Mouse (Mus musculus) limb, embryonic 15.5 days (tissue): Measurements from ENCODE around the gene Kif18b. TPM values are rescaled to one million over a fixed set of nuclear protein-coding genes. Genes with fewer than 3 reads are reported as not detected.

Experiments used
- ATAC-seq: fragments of 200-750 bp; cut with Nextera tagmentation; 2 replicates; pipeline ENCODE4 v1.8.0; 2017; ENCODE audit warnings: low read depth, moderate TSS enrichment; ENCODE audit not compliant: insufficient number of reproducible peaks, low FRiP score, low TSS enrichment
- H3K27ac ChIP-seq: fragments of 300-500 bp; sonication (generic); 2 replicates; pipeline ENCODE4 v1.5.1; 2015; ENCODE audit warnings: moderate library complexity, mild to moderate bottlenecking, inconsistent platforms
- H3K27me3 ChIP-seq: fragments of 300-500 bp; sonication (generic); 2 replicates; pipeline ENCODE4 v1.6.1; 2015; ENCODE audit warnings: inconsistent platforms
- H3K36me3 ChIP-seq: fragments of 300-500 bp; sonication (generic); 2 replicates; pipeline ENCODE4 v1.6.1; 2015; ENCODE audit warnings: inconsistent platforms
- H3K4me1 ChIP-seq: fragments of 300-500 bp; sonication (generic); 2 replicates; pipeline ENCODE4 v1.6.1; 2015; ENCODE audit warnings: inconsistent platforms
- H3K4me2 ChIP-seq: fragments of 300-500 bp; sonication (generic); 2 replicates; pipeline ENCODE4 v1.6.1; 2015; ENCODE audit warnings: mild to moderate bottlenecking, inconsistent platforms
- H3K4me3 ChIP-seq: fragments of 300-500 bp; sonication (generic); 2 replicates; pipeline ENCODE4 v1.5.1; 2015; ENCODE audit warnings: mild to moderate bottlenecking, inconsistent platforms
- H3K9ac ChIP-seq: fragments of 300-500 bp; sonication (generic); 2 replicates; pipeline ENCODE4 v1.6.1; 2015; ENCODE audit warnings: inconsistent platforms
- H3K9me3 ChIP-seq: fragments of 300-500 bp; sonication (generic); 2 replicates; pipeline ENCODE4 v1.6.1; 2016; ENCODE audit warnings: inconsistent platforms
- WGBS: fragments of 180-500 bp; shearing (Covaris S2); methylation state at CpG from one replicate; pipeline ENCODE4 v1.1.7; 2015; 5-methylcytosine and 5-hydroxymethylcytosine counted together
- polyA plus RNA-seq: library from polyadenylated mRNA; unstranded; fragments of >200 nt; fragmentation: Nextera tagmentation; extraction: Ambion mirVana; gene quantifications from 2 replicates; pipeline ENCODE4 v1.2.1, GENCODE M21; 2015

The Kif18b gene
- polyA plus RNA-seq, 1 experiment from 2014 or later, result 8.0 TPM

DNA sequence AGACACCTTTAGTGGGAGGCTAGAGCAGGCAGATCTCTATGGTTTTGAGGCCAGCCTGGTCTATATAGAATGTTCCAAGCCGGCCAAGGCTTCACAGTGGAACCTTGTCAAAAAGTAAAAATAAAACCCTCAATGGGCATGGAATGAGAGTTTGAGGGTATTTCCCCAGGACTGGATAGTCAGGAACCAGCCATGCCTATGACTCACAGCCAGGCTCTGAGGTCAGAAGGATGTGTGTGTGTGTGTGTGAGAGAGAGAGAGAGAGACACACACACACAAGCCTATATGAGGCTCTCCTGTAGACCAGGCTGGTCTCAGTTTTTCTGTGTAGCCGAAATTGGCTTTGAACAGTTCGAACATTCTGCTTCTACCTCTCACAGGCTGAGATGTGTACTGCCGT, 30.2 kb downstream of the Kif18b start:
- H3K27ac ChIP-seq, result no peak overlapping the region
- H3K4me1 ChIP-seq, result peaks cover 7% of the 10 kb centered on the region; the same call in 1 of the 2 replicates
- WGBS, result 86% methylated on average over 4 of the region's 4 CpGs
- peaks cover 41% of the 10 kb centered on the region for H3K27me3 ChIP-seq
- no peaks in the 10 kb centered on the region for H3K36me3 ChIP-seq
- no peak overlapping the region for H3K4me2 ChIP-seq
- H3K9me3 ChIP-seq, result no peaks in the 10 kb centered on the region
- no peak overlapping the region for H3K4me3 ChIP-seq
- no peak overlapping the region for H3K9ac ChIP-seq
- ATAC-seq, result no peak

DNA sequence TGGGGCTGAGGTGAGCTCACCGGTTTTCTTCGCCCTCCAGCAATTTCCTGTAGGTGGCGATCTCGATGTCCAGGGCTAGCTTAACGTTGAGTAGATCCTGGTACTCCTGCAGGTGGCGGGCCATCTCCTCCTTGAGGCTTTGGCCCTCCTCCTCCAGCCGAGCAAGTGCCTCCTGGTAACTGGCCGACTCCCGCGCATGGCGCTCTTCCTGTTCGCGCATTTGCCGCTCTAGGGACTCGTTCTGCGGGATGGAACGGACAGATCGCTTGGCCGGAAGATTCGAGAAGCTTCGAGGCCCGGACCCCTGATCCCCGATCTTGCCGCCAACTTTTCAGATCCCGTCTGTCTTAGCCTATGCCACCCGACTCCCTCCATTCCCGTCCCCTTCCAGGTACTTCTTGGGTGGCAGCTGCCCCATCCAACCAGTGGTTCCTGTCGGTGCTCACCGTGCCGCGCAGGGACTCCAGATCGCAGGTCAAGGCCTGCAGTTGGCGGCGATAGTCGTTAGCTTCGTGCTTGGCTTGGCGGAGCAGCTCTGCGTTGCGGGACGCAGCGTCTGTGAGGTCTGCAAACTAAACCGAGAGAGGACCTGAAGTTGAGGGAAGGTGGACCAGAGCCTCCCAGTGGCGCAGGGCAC, 31.8 kb downstream of the Kif18b start:
- H3K27me3 ChIP-seq, result peaks cover 53% of the 10 kb centered on the region
- WGBS, result 2% methylated on average over 43 of the region's 43 CpGs

DNA sequence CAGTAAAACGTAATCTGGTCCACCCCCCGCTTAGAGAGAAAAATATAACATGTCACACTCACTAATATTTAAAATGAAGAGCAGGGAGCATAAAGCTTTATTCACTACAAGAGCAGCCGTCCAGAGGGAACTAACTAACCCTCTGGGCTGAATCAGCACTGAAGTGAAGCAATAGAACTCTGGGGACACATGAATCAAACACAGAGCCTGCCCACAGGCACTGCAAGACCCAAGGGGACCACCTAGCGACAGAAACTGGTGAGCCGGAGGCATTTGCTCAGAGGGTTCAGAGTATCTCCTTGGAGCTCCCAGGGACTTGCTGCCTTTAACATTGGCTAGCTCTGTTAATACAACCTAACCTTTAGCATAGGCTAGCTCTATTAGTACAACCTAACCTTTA, 34.8 kb downstream of the Kif18b start:
- Histone ChIP-seq H3K4me1 (peaks cover 7% of the 10 kb centered on the region; the same call in 1 of the 2 replicates), H3K27me3 (peaks cover 41% of the 10 kb centered on the region), H3K27ac (no peak overlapping the region), H3K9ac (no peak overlapping the region), H3K4me2 (no peak overlapping the region), H3K36me3 (no peaks in the 10 kb centered on the region), H3K9me3 (no peaks in the 10 kb centered on the region), H3K4me3 (no peak overlapping the region)
- 55% methylated on average over 5 of the region's 5 CpGs for WGBS
- no peak for ATAC-seq

More for the DNA sequence above, 31.8 kb downstream of the Kif18b start:
- H3K36me3 ChIP-seq, result no peaks in the 10 kb centered on the region
- peak overlapping the region; percentile 75 for H3K4me2 ChIP-seq
- ATAC-seq, result no peak
- H3K4me3 ChIP-seq, result peak overlapping the region; percentile 46
- no peak overlapping the region for H3K27ac ChIP-seq
- H3K9ac ChIP-seq, result peak overlapping the region; percentile 51
- no peaks in the 10 kb centered on the region for H3K9me3 ChIP-seq
- peaks cover 7% of the 10 kb centered on the region; the same call in 1 of the 2 replicates for H3K4me1 ChIP-seq

DNA sequence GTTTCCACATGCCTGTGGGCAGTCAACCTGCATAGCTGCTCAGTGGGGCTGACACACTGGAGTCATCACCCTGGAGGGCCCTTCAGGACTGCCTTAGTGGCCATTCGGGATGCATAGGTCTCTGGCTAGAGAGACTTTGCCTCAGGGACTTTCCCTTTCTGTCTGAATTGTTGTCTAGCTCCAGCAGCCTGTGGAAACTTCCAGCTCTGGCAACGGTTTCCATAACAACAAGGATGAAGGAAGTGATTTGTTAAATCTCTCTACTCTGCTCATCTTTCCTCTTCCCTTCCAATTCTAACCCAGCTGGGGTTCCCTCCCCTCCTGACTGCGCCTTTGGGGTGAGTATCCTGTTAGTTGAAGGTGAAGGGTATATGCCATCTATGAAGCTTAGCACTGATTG, 36.8 kb downstream of the Kif18b start:
- H3K27ac ChIP-seq, result no peak overlapping the region
- WGBS, result 61% methylated on average over 3 of the region's 3 CpGs
- H3K9me3 ChIP-seq, result no peaks in the 10 kb centered on the region
- no peak for ATAC-seq
- no peak overlapping the region for H3K4me2 ChIP-seq
- H3K4me1 ChIP-seq, result peaks cover 2% of the 10 kb centered on the region; the same call in 1 of the 2 replicates
- H3K9ac ChIP-seq, result no peak overlapping the region
- H3K36me3 ChIP-seq, result no peaks in the 10 kb centered on the region
- peaks cover 29% of the 10 kb centered on the region for H3K27me3 ChIP-seq
- no peak overlapping the region for H3K4me3 ChIP-seq

DNA sequence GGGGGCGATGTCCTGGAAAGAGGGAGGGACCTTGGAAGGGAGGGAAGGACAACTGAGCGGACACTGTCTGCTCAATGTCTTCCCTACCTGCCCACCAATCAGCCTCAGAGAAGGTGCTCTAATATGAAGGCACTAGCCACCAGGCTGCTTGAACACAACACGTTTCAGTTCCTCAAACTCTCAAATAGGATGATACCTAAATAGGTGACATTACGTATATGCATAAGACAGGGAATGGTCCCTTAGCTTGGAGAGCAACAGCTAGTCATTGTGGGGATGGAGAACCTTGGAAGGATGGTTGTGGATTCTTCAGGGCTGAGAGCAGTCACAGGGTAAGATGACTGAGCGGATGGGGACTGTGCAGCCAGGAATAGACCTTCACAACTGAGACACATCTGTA, 37.5 kb downstream of the Kif18b start:
- H3K9ac ChIP-seq, result no peak overlapping the region
- peaks cover 25% of the 10 kb centered on the region for H3K27me3 ChIP-seq
- no peak overlapping the region for H3K27ac ChIP-seq
- no peaks in the 10 kb centered on the region for H3K36me3 ChIP-seq
- H3K4me3 ChIP-seq, result no peak overlapping the region
- no peaks in the 10 kb centered on the region for H3K9me3 ChIP-seq
- H3K4me1 ChIP-seq, result no peaks in the 10 kb centered on the region
- no peak for ATAC-seq
- no peak overlapping the region for H3K4me2 ChIP-seq
- WGBS, result 78% methylated on average over 5 of the region's 5 CpGs

DNA sequence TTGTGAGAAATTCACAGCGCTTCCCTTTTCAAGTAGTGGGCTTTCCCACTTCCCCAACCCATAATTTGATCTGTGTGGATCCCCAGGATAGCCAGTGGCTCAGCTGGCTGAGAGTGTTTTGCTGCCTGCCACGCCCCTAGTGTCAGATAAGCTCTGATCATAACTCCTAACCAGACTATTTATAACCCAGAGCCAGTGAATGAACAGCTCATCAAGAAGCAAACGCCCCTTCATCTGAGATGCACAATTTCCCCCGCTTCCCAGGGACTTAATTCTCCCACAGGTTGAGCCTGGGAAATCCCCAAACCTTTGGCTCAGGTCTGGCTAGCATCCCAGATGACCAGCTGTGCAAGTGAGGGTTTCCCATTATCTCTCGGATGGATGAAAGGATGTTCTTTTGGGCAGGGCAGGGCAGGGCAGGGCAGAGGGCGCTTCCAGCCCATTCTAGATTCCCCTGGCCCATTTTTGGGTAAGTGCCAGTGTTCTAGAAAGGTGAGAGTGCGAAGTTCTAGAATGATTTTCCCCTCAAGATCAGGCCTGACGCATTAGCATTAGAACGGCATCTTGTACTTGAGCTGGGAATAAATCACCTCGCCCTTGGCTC, 40.2 kb downstream of the Kif18b start, which contains the start of gene Fam187a:
Gene Fam187a, plus strand, starts transcription at position 554 of the 604 bp plus-strand sequence.
- 57% methylated on average over 10 of the region's 10 CpGs for WGBS
- peaks cover 25% of the 10 kb centered on the region for H3K27me3 ChIP-seq
- no peak within 1 kb of the TSS for H3K4me2 ChIP-seq
- H3K27ac ChIP-seq, result no peak within 1 kb of the TSS
- H3K9ac ChIP-seq, result no peak within 1 kb of the TSS
- peaks cover 9% of the 10 kb centered on the region for H3K4me1 ChIP-seq
- no peak for ATAC-seq
- no peaks in the 10 kb centered on the region for H3K9me3 ChIP-seq
- H3K4me3 ChIP-seq, result no peak within 1 kb of the TSS
- H3K36me3 ChIP-seq, result no peaks in the 10 kb centered on the region

DNA sequence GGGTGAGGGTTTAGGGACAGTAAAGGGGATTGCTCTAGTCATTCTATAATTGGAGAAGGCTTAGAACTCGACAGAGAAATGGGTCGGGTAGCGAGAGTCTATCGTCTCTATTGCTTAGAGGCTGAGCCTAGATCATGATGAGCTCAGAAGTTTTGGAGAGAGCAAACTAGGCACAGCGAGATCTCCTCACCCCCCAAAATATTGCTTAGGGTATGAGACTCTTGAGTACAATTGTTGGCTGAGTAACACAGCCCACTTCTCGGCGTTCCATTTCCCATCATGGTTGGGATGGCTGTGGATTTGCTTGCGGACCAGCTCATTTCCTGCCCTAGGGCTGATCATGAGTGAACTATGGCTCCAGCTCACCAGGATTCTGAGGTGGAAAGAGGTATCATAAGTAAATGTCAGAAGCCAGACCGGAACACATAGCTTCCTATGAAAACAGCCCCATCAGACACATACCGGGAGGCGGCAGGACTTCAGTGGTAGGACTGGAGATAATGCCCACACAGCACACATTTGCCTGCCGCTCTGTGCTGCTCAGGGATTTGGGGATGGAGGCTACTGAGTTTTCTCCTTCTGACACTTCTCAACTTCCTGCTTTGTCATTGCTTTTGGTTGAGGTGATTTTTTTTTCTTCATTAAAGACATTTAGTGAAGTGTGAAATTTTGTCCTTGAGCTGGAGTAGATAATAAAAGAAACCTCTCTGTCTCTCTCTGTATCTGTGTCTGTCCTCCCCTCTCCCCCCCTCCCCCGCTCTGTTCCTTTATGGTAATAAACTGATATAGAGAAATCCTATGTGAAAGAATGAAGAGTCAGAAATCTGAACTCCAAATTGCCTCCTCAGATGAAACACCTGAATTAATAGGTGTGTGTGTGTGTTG, 43.4 kb downstream of the Kif18b start:
- 15% methylated on average over 13 of the region's 13 CpGs for WGBS
- Histone ChIP-seq H3K27me3 (0 out of 2 replicates have a peak, but pooled peaks cover 10% of the 10 kb centered on the region), H3K4me2 (peak overlapping the region; percentile 70), H3K9me3 (no peaks in the 10 kb centered on the region), H3K27ac (peak overlapping the region; percentile 91; the same call in 1 of the 2 replicates), H3K4me1 (peaks cover 17% of the 10 kb centered on the region), H3K9ac (peak overlapping the region; percentile 76), H3K4me3 (peak overlapping the region; percentile 76), H3K36me3 (peaks cover 15% of the 10 kb centered on the region)
- peak; percentile 46; the same call in 1 of the 2 replicates for ATAC-seq

DNA sequence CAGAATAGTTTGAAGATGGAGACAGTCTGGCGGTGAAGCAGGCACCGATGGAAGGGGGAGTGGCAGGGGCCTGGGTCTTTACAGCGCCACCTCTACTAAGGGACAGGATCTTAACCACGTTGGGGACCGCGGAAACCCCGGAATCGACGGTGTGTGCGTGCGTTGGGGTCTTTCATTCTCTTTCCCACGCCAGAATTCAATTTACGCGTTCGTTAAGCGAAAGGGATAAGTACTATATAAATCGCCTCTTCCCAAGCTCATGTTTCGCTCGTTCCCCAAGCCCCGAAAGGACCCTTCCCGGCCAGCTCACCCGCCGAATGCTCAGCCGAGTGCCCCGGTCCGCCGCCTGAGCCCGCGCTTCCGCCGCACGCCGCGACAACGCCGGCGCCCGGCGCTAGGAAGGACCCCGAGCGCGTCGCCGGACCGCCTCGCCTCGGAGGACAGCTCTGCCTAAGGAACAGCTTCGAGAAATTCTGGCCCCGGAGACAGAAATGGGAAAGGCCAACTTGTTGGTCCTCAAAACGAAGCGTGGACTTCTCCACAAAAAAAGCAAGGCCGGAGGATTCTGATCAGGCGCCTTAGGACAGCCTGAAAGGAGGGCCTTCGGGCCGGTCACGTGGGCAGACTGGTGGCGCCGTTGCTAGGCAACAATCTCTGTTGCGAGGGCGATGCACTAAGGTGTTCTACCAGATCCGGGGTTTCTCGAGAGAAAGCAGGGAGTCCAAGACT, 44.2 kb downstream of the Kif18b start, which contains the start of the genes Eftud2 and Ccdc103:
Gene Eftud2, minus strand, starts transcription at position 401 of the 729 bp plus-strand sequence.
Gene Ccdc103, plus strand, starts transcription at position 620 of the 729 bp plus-strand sequence.
- under 1% methylated on average over 62 of the region's 62 CpGs for WGBS
- peak within 1 kb of the TSS; percentile 70 for H3K4me2 ChIP-seq
- H3K9ac ChIP-seq, result peak within 1 kb of the TSS; percentile 76
- ATAC-seq, result peak; percentile 81
- H3K36me3 ChIP-seq, result peaks cover 21% of the 10 kb centered on the region
- H3K9me3 ChIP-seq, result no peaks in the 10 kb centered on the region
- peak within 1 kb of the TSS; percentile 76 for H3K4me3 ChIP-seq
- H3K27ac ChIP-seq, result peak within 1 kb of the TSS; percentile 91
- peaks cover 17% of the 10 kb centered on the region for H3K4me1 ChIP-seq
- 0 out of 2 replicates have a peak, but pooled peaks cover 10% of the 10 kb centered on the region for H3K27me3 ChIP-seq

DNA sequence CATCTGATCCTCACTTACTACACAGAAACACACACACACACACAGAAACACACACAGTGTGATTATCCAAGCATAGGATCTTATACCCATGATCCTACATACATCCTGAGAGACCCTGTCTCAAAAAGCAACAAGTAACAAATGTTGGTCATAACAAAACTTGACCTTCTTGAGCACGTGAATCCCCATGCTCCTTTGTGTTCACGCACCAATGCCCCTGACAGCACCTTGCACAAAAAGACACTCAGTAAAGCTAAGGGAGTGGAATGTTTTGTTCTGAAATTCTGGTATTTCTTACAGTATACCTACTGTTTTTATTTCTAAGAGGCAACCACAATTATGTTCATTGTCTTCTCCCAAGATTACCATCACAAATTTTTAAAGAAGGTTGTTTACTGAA, 45.4 kb downstream of the Kif18b start:
- no peak for ATAC-seq
- Histone ChIP-seq H3K9me3 (no peaks in the 10 kb centered on the region), H3K9ac (no peak overlapping the region), H3K4me1 (peaks cover 17% of the 10 kb centered on the region), H3K4me2 (no peak overlapping the region), H3K36me3 (peaks cover 29% of the 10 kb centered on the region), H3K27ac (no peak overlapping the region), H3K27me3 (0 out of 2 replicates have a peak, but pooled peaks cover 10% of the 10 kb centered on the region), H3K4me3 (peak overlapping the region; percentile 76; the same call in 1 of the 2 replicates)
- 89% methylated on average over 2 of the region's 2 CpGs for whole genome bisulfite sequencing

DNA sequence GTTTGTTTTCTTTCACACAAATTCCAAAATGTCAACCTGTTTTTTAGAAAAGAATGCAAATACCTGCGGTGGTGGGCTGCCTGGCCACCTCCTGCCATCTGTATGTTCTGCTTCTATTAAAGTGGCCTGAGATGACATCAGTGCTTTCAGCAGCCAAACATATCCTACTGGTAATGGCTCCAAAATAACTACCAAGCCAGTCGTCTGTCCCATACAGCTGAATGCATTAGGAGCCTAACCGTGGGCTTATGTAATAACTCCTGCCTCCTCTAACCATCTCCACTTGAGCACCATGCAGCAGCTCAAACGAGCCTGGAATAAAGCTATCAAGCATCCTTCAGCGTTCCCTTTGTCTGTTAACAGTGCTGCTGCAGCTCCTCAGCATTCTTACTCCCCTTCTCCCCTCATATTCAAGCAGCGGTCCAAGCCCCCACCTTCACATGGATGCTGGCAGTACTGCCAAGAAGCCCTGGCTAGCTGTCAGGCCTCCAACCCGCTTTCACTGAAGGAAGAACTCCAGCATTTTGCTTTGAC, 50.1 kb downstream of the Kif18b start:
- Histone ChIP-seq H3K9me3 (no peaks in the 10 kb centered on the region), H3K4me1 (peaks cover 9% of the 10 kb centered on the region), H3K27me3 (no peaks in the 10 kb centered on the region), H3K9ac (no peak overlapping the region), H3K36me3 (peaks cover 56% of the 10 kb centered on the region), H3K4me2 (no peak overlapping the region), H3K4me3 (no peak overlapping the region), H3K27ac (no peak overlapping the region)
- no peak for ATAC-seq
- 88% methylated on average over 7 of the region's 7 CpGs for WGBS

DNA sequence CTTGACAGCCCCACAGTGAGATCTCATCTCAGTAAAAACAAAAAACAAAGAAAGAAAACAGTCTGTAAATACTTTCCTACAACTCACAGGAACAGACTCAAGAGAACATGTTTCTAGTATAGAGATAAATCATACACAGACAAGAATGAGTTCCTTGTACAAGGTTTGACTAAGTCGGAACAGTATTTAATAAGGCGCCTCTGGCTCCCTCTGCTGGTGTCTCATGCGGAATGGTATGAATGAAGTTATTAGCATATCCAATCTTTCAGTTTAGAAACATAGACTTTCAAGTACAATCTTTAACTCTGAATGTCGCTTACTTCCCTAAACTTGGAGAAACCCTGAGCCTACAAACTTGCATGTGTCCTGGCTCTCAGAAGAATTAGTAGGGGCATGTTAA, 60.7 kb downstream of the Kif18b start:
- no peak overlapping the region for H3K4me2 ChIP-seq

More for the DNA sequence above, 60.7 kb downstream of the Kif18b start:
- no peaks in the 10 kb centered on the region for H3K9me3 ChIP-seq
- no peaks in the 10 kb centered on the region for H3K27me3 ChIP-seq
- ATAC-seq, result no peak
- H3K36me3 ChIP-seq, result peaks cover 88% of the 10 kb centered on the region
- WGBS, result 32% methylated on average over 4 of the region's 4 CpGs
- H3K27ac ChIP-seq, result no peak overlapping the region
- H3K9ac ChIP-seq, result no peak overlapping the region
- H3K4me3 ChIP-seq, result no peak overlapping the region
- H3K4me1 ChIP-seq, result no peaks in the 10 kb centered on the region
